Mouse (Mus musculus): ENCODE data around the gene Ift27. TPM values are rescaled to one million over a fixed set of nuclear protein-coding genes. Genes with fewer than 3 reads are reported as not detected.
A peak's percentile ranks its signal among the peaks of the same experiment; 100 is the strongest.

Ift27 gene
- polyA plus RNA-seq, 1 experiment from 2014 or later: 105 TPM

GRCm38 (mm10) chr15:78177257-78177656, 3.4 kb upstream of the Ift27 start:
- Histone ChIP-seq H3K4me1 (ENCODE audit: control insufficient read depth, insufficient read depth, low read length) (peaks cover 35% of the 10 kb centered on the region), H3K4me2 (ENCODE audit: low read depth, low read length) (no peak overlapping the region), H3K4me3 (ENCODE audit: low read depth, low read length) (no peak overlapping the region), H3K27ac (ENCODE audit: low read depth, low read length) (no peak overlapping the region), H3K27me3 (ENCODE audit: control insufficient read depth, insufficient read depth, low read length) (no peaks in the 10 kb centered on the region), H3K9ac (replicated peaks; ENCODE audit: low read depth, low read length) (no peak overlapping the region), H3K36me3 (ENCODE audit: control insufficient read depth, insufficient read depth, low read length) (no peaks in the 10 kb centered on the region), H3K9me3 (ENCODE audit: control insufficient read depth, low read length) (no peaks in the 10 kb centered on the region)
- ATAC-seq (ENCODE audit: low read depth): no peak
- 67% methylated on average over 10 of the region's 10 CpGs for WGBS

DNA sequence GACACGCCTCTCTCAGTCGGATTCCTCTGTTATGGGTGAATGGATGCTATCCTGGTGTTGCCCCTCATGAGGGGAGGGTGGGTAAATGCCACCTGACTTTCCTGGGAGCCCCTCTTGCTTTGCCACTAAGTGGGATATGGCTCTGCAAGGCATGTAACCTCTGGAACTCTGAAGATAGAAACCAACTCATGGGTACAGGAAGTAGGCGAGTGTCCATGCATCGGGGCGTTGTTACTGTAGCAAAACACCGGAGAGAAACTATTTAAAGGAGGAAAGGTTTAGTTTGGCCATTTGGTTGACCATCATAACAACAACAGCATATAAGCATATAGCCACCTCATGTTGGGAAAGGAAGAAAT, 959 bp upstream of the Ift27 start:
- no peaks in the 10 kb centered on the region for H3K9me3 ChIP-seq (ENCODE audit: control insufficient read depth, low read length)
- no peak for ATAC-seq (ENCODE audit: low read depth)
- WGBS: 75% methylated on average over 6 of the region's 6 CpGs
- no peaks in the 10 kb centered on the region for H3K36me3 ChIP-seq (ENCODE audit: control insufficient read depth, insufficient read depth, low read length)
- H3K4me2 ChIP-seq (ENCODE audit: low read depth, low read length): peak overlapping the region; percentile 52
- peak overlapping the region; percentile 29 for H3K4me3 ChIP-seq (ENCODE audit: low read depth, low read length)
- peak overlapping the region; percentile 52 for H3K9ac ChIP-seq (replicated peaks; ENCODE audit: low read depth, low read length)
- peak overlapping the region; percentile 78; the same call in 1 of the 2 replicates for H3K27ac ChIP-seq (ENCODE audit: low read depth, low read length)
- H3K27me3 ChIP-seq (ENCODE audit: control insufficient read depth, insufficient read depth, low read length): no peaks in the 10 kb centered on the region
- H3K4me1 ChIP-seq (ENCODE audit: control insufficient read depth, insufficient read depth, low read length): peaks cover 23% of the 10 kb centered on the region

GRCm38 (mm10) chr15:78172899-78173817, 749 bp downstream of the Ift27 start:
- ATAC-seq (ENCODE audit: low read depth): no peak
- H3K9ac ChIP-seq (replicated peaks; ENCODE audit: low read depth, low read length): peak overlapping the region; percentile 74
- H3K27me3 ChIP-seq (ENCODE audit: control insufficient read depth, insufficient read depth, low read length): no peaks in the 10 kb centered on the region
- no peaks in the 10 kb centered on the region for H3K9me3 ChIP-seq (ENCODE audit: control insufficient read depth, low read length)
- H3K36me3 ChIP-seq (ENCODE audit: control insufficient read depth, insufficient read depth, low read length): no peaks in the 10 kb centered on the region
- H3K4me2 ChIP-seq (ENCODE audit: low read depth, low read length): peak overlapping the region; percentile 88
- H3K27ac ChIP-seq (ENCODE audit: low read depth, low read length): 0 out of 2 replicates have a peak overlapping the region, but pooled peaks have one; percentile 39
- peak overlapping the region; percentile 55 for H3K4me3 ChIP-seq (ENCODE audit: low read depth, low read length)
- peaks cover 18% of the 10 kb centered on the region for H3K4me1 ChIP-seq (ENCODE audit: control insufficient read depth, insufficient read depth, low read length)
- 25% methylated on average over 26 of the region's 26 CpGs for WGBS

DNA sequence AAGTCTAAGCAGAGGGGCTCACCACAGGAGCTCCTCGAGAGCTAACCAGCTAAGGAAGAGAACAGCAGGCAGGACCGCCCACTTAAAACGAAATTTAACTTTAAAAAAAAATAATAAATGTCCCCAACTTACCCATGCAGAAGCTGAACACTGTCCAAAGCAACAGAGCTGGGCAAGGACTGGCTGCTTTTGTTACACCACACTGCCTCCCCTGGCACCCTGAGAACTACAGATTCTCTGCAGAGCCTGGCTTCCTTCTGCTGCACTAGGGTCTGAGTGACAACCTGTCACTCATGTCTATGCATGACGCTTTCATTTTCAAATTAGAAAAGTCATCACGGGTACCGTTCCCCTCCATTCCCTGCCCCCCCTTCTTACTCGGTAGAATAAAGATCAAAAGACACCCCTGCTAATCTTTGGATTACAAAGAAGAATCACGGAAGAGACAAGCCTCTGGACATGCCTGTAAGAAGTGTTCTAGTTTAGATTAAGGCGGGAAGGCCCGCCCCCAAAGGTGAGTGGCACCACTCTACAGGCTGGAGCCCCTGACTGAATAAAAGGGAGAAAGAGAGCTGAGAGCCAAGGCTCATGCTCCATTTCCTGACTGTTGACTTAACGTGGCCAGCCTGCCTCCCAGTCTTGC, 1.5 kb downstream of the Ift27 start:
- Histone ChIP-seq H3K27me3 (ENCODE audit: control insufficient read depth, insufficient read depth, low read length) (no peaks in the 10 kb centered on the region), H3K4me1 (ENCODE audit: control insufficient read depth, insufficient read depth, low read length) (peaks cover 14% of the 10 kb centered on the region), H3K9ac (replicated peaks; ENCODE audit: low read depth, low read length) (no peak overlapping the region), H3K4me3 (ENCODE audit: low read depth, low read length) (no peak overlapping the region), H3K9me3 (ENCODE audit: control insufficient read depth, low read length) (no peaks in the 10 kb centered on the region), H3K36me3 (ENCODE audit: control insufficient read depth, insufficient read depth, low read length) (no peaks in the 10 kb centered on the region), H3K27ac (ENCODE audit: low read depth, low read length) (no peak overlapping the region), H3K4me2 (ENCODE audit: low read depth, low read length) (no peak overlapping the region)
- WGBS: 82% methylated on average over 11 of the region's 11 CpGs
- ATAC-seq (ENCODE audit: low read depth): no peak

DNA sequence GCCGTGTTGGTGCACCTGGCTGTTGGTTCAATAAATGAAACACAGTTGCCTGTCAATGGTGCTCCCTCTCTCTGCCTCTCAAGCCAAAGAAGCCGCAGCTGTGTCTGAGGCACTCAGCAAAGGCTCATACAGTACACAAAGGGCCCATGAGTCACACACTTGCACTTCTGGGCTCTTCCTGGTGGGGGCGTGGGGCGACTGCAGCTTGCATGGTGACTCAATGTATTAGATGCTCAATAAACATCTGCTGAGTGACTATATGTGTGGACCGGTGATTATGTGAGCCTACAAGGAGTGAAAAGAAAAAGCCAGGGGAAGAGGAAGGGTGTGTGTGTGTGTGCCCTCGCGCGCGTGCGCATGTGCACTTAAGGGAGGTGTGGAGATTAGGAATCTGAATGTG, 2.3 kb downstream of the Ift27 start:
- Histone ChIP-seq H3K4me1 (ENCODE audit: control insufficient read depth, insufficient read depth, low read length) (peaks cover 14% of the 10 kb centered on the region), H3K9me3 (ENCODE audit: control insufficient read depth, low read length) (no peaks in the 10 kb centered on the region), H3K4me2 (ENCODE audit: low read depth, low read length) (no peak overlapping the region), H3K4me3 (ENCODE audit: low read depth, low read length) (no peak overlapping the region), H3K36me3 (ENCODE audit: control insufficient read depth, insufficient read depth, low read length) (no peaks in the 10 kb centered on the region), H3K9ac (replicated peaks; ENCODE audit: low read depth, low read length) (no peak overlapping the region), H3K27ac (ENCODE audit: low read depth, low read length) (no peak overlapping the region), H3K27me3 (ENCODE audit: control insufficient read depth, insufficient read depth, low read length) (no peaks in the 10 kb centered on the region)
- WGBS: 94% methylated on average over 10 of the region's 10 CpGs
- no peak for ATAC-seq (ENCODE audit: low read depth)

DNA sequence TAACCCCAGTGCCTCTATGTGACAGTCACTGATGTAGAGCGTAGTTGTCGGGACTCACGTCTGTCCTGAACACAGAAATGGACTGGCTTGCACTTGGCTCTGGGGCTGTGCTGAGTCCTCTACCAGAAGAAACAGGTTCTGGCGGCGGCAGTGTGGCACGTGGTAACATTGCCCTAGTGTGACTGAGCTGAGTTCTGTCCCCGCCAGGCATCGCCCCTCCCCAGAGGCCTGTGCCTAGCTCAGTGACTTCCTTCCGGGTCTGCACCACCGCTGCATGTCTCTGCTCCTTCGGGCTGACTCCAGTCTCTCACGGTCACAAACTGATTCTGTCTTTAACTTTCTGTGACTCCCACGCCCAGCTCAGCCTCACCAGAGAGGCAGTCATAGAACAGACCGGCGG, 3.2 kb downstream of the Ift27 start:
- no peaks in the 10 kb centered on the region for H3K36me3 ChIP-seq (ENCODE audit: control insufficient read depth, insufficient read depth, low read length)
- H3K4me2 ChIP-seq (ENCODE audit: low read depth, low read length): no peak overlapping the region
- H3K4me3 ChIP-seq (ENCODE audit: low read depth, low read length): no peak overlapping the region
- no peak for ATAC-seq (ENCODE audit: low read depth)
- no peak overlapping the region for H3K9ac ChIP-seq (replicated peaks; ENCODE audit: low read depth, low read length)
- H3K27ac ChIP-seq (ENCODE audit: low read depth, low read length): no peak overlapping the region; the same call in 1 of the 2 replicates
- 96% methylated on average over 15 of the region's 15 CpGs for WGBS
- H3K27me3 ChIP-seq (ENCODE audit: control insufficient read depth, insufficient read depth, low read length): no peaks in the 10 kb centered on the region
- H3K9me3 ChIP-seq (ENCODE audit: control insufficient read depth, low read length): no peaks in the 10 kb centered on the region
- peaks cover 14% of the 10 kb centered on the region for H3K4me1 ChIP-seq (ENCODE audit: control insufficient read depth, insufficient read depth, low read length)

DNA sequence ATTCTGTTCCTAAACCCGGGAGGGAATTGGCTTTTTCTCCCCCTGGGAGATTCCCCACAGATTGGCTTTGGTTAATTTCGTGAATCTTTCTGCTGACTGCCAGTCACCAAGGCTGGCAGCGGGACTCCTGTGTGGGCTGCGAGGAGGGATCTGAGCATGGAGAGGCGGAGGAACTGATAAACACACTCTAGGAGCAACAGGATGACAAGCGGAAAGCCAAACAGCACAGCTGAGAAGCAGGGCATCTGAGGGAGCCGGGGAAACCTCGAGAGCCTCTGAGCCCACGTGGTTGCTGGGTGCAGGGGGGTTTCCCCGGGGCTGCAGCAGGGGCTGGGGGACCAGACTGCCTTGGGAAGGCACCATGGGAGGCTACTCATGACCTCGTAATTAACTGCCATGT, 4.3 kb downstream of the Ift27 start:
- no peaks in the 10 kb centered on the region for H3K36me3 ChIP-seq (ENCODE audit: control insufficient read depth, insufficient read depth, low read length)
- no peak overlapping the region for H3K27ac ChIP-seq (ENCODE audit: low read depth, low read length)
- no peak overlapping the region for H3K4me3 ChIP-seq (ENCODE audit: low read depth, low read length)
- 88% methylated on average over 11 of the region's 11 CpGs for WGBS
- H3K4me2 ChIP-seq (ENCODE audit: low read depth, low read length): no peak overlapping the region
- no peaks in the 10 kb centered on the region for H3K9me3 ChIP-seq (ENCODE audit: control insufficient read depth, low read length)
- H3K4me1 ChIP-seq (ENCODE audit: control insufficient read depth, insufficient read depth, low read length): peaks cover 10% of the 10 kb centered on the region; the same call in 1 of the 2 replicates
- H3K9ac ChIP-seq (replicated peaks; ENCODE audit: low read depth, low read length): no peak overlapping the region
- no peak for ATAC-seq (ENCODE audit: low read depth)
- no peaks in the 10 kb centered on the region for H3K27me3 ChIP-seq (ENCODE audit: control insufficient read depth, insufficient read depth, low read length)

DNA sequence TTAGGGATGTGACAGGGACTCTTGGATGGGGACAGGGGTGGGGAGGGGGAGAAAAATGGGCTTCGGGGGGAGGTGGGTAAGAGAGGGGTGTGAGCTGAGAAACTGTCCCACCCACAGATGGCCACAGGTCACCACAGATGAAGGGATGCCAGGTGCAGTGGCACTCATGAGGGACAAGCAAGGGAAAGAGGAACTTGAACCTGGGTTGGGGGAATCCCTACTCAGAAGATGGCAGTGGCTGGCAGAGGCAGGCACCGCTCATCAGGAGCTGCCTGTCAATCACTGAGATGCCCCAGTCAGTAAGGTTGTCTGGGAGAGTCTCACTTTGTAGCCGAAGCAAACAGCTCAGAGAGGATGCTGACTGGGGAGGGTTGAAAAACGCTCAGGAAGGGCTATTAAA, 8.6 kb downstream of the Ift27 start:
- Histone ChIP-seq H3K36me3 (ENCODE audit: control insufficient read depth, insufficient read depth, low read length) (no peaks in the 10 kb centered on the region), H3K9ac (replicated peaks; ENCODE audit: low read depth, low read length) (no peak overlapping the region), H3K27me3 (ENCODE audit: control insufficient read depth, insufficient read depth, low read length) (no peaks in the 10 kb centered on the region), H3K4me2 (ENCODE audit: low read depth, low read length) (no peak overlapping the region), H3K9me3 (ENCODE audit: control insufficient read depth, low read length) (no peaks in the 10 kb centered on the region), H3K4me1 (ENCODE audit: control insufficient read depth, insufficient read depth, low read length) (no peaks in the 10 kb centered on the region), H3K4me3 (ENCODE audit: low read depth, low read length) (no peak overlapping the region), H3K27ac (ENCODE audit: low read depth, low read length) (no peak overlapping the region)
- 91% methylated on average over 4 of the region's 4 CpGs for WGBS
- ATAC-seq (ENCODE audit: low read depth): no peak

- Histone ChIP-seq H3K4me2 (ENCODE audit: low read depth, low read length) (no peak overlapping the region), H3K27ac (ENCODE audit: low read depth, low read length) (no peak overlapping the region), H3K4me1 (ENCODE audit: control insufficient read depth, insufficient read depth, low read length) (no peaks in the 10 kb centered on the region), H3K36me3 (ENCODE audit: control insufficient read depth, insufficient read depth, low read length) (no peaks in the 10 kb centered on the region), H3K9me3 (ENCODE audit: control insufficient read depth, low read length) (no peaks in the 10 kb centered on the region), H3K4me3 (ENCODE audit: low read depth, low read length) (no peak overlapping the region), H3K27me3 (ENCODE audit: control insufficient read depth, insufficient read depth, low read length) (no peaks in the 10 kb centered on the region), H3K9ac (replicated peaks; ENCODE audit: low read depth, low read length) (no peak overlapping the region)
- WGBS: 63% methylated on average over 11 of the region's 11 CpGs
- no peak for ATAC-seq (ENCODE audit: low read depth)
Measured at GRCm38 (mm10) chr15:78164466-78164865, 9.4 kb downstream of the Ift27 start.
